Mouse (Mus musculus) lung, postnatal 14 days (tissue): ENCODE data around the gene Zc3h12d.

Experiments used
- DNase-seq: peaks from one replicate; pipeline ENCODE4 v3.0.0; 2021

Gene Zc3h12d

DNA sequence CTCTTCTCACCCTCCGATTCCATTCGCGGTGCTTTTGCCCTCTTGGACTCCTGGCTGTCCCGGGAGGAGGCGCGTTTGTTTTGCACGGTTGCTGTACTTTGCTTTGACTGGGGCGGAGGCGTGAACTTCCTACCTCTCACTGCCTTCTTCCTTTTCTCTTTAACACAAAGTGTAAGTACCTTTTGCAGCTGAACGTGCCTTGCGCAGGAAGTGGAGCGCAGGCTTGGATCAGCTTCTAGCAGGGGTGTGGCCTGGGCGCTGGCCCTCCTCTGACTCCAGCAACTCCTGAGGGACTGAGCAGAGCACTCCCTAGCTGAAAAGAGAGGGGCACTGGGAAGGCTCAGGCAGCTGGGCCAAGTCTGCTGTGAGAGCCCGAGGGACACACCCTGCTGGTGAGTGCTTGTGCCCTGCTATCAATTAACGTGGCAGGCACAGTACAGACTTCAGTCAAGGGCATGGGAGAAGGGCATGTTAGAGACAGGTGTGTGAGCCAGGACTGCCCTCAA lies at the start of gene Zc3h12d:
TSS of gene Zc3h12d (plus strand) at position 300 of the 506 bp plus-strand sequence.
- peak; percentile 45 for DNase-seq

- DNase-seq, result no peak
Measured at GRCm38 (mm10) chr10:7787319-7787718, 45.0 kb upstream of the Zc3h12d start.

DNA sequence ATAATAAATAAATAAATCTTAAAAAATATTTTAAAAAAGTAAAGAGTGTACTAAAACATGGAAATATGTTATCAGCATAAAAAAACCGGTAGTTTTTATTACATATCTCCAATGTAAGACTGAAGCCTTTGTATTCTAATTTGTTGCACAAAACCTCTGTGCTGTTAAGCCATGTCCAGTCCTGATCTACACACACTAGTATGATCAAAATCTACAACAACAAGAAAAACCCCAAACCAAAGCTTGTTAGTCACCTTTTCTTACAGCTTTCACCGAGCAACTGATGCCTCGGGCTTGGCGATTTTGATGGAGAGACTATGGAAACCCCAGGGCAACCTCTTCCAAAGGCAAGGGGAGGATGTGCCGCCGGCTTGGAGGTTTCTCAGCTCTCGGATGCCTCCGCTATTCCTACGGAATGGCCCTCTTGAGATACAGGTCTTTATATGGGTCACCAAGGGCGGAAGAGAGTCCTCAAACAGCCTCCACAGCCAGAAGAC lies 40.0 kb upstream of the Zc3h12d start:
- no peak for DNase-seq

DNA sequence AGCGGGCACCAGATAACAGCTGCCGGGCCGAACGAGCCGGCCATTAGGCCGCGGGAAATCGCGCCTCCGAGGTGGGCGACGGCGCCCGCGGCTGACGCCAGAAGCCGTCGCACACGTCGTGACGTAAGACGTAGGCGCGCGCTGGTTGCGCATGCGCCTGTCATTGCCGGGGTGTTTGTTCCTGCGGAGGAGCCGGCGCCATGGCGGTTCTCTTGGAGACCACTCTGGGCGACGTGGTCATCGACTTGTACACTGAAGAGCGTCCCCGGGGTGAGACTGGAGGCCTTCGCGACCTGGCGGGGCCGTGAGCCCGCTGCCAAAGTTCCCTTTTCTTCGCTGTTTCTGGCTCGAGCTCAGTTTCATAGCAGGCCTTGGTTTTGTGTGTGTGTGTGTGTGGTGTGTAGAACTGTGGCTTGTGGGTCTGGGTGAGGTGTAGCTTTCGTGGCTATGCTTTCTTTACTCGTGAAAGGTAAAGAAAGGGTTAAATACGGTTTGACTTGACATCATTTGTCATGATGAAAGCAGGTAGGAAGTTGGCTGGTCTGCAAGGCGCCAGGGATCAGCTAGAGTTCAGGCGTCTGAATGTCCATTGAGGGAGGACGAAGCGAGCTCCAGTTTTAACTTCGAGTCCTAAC lies 39.4 kb upstream of the Zc3h12d start, which contains the start of the genes Ginm1 and Ppil4:
TSS of gene Ginm1 (minus strand) at position 74 of the 635 bp plus-strand sequence.
TSS of gene Ppil4 (plus strand) at position 141 of the 635 bp plus-strand sequence.
- peak; percentile 92 for DNase-seq

GRCm38 (mm10) chr10:7801258-7801657 lies 31.0 kb upstream of the Zc3h12d start:
- no peak for DNase-seq

DNA sequence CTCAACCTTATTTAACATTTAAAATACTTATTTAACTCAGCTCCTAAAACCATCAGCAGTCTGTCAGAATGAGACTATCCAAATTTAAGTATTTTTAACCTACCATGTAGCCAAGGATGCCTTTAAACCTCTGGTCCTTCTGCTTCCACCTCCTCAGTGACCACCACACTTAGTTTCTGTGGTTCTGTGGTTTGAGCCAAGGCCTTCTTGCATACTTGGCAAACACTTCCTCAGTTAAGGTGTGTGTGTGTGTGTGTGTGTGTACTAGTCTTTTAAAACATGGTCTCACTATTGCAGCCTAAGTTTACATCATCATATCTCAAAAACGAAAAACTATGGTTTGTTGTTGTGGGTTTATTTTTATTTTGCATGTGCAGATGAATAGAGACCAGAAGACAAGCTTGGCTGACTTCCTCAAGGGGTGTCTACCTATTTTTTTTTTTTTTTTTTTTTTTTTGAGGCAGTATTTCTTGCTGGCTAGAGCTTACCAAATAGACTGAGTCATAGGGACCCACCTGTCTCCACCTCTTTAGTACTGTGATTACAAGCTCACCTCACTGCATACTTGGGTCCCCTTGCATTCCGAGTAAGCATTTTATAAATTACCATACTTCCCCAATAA lies 29.6 kb upstream of the Zc3h12d start:
- no peak for DNase-seq

DNA sequence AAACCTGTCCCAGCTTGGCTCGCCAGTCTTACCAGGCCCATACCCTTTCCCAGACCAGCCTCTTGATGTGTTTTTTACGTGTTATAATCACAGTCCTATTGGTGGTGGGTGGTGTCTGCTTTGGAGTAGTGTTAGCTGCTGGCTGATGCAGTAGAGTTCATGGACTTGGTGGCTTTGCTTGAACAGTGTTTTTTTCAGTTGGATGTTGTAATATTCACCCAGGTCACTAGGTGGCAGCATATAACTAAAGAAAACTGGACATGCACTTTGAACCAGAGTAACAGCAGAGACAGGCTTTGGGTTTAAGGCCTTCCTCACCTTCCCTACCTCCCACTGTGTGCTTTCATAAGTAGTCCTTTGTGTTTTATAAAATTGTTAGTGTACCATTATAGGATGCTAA lies 22.3 kb upstream of the Zc3h12d start:
- DNase-seq, result peak; percentile 55

DNA sequence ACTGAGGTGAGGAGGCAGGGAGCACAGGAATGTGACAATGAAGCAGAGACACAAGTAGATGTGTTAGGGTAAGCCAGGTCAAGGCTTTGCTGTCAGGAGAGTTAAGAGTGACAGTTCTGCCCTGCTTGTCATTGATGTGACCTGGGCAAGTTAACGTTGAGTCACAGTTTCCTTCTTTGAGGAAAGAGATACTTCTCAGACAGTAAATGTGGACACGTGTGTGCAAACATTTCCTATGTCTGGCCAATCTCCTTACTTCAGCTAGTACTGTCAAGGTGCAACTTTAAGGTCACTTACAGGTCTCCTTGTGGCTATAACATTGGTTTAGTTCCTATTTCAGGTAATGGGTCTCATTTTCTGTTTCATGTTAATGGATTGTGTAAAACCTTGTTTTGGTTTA lies 15.8 kb upstream of the Zc3h12d start:
- DNase-seq, result no peak

- no peak for DNase-seq
Measured at GRCm38 (mm10) chr10:7818676-7819075, 13.6 kb upstream of the Zc3h12d start.

DNA sequence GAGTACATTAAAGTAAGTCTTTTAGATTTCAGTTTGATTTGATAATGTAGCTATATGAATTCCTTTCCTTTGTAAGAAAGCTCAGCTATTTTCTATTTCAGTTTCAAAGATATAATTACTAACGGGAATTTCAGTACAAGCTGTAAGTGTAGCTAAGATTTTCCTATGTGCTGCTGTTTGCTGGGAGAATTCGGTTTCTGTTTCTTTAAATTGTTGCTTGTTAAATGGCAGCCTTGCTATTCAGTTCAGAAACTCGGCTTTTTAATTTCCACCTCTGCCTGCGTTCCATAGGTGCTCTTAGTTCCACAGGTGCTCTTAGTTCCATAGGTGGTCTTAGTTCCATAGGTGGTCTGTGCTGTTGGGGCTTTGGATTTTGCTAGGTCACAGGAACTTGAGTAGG lies 13.1 kb upstream of the Zc3h12d start:
- no peak for DNase-seq

GRCm38 (mm10) chr10:7819603-7820002 lies 12.7 kb upstream of the Zc3h12d start:
- DNase-seq, result no peak

GRCm38 (mm10) chr10:7820171-7820570 lies 12.1 kb upstream of the Zc3h12d start:
- DNase-seq, result no peak

GRCm38 (mm10) chr10:7821981-7822380 lies 10.3 kb upstream of the Zc3h12d start:
- DNase-seq, result no peak

DNA sequence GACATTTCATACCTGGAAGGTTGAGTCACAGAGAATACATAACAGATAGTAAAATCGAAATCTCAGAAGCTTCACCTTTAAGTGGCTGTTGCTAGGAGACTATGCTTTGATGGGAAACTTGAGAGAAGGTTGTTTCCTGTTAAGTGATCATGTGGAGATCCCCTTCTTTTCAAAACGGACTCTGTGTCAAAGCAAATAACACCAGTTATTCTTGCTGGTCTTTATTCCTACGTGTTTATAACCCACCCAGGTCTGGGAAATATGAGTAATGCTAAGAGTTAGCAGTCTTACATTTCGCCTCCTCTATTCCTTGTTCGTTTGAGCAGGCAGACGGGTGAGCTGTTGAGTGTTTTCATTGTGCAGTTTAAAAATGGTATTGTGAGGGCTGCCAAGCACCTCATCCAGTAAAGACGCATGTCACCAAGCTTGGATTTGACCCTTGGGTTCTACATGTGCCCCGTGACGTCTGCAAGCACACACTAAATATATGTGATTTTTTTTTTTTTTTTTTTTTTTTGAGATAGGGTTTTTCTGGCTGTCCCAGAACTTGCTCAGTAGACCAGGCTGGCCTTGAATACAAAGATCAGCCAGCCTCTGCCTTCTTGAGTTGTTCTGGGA lies 7.5 kb upstream of the Zc3h12d start:
- no peak for DNase-seq

DNA sequence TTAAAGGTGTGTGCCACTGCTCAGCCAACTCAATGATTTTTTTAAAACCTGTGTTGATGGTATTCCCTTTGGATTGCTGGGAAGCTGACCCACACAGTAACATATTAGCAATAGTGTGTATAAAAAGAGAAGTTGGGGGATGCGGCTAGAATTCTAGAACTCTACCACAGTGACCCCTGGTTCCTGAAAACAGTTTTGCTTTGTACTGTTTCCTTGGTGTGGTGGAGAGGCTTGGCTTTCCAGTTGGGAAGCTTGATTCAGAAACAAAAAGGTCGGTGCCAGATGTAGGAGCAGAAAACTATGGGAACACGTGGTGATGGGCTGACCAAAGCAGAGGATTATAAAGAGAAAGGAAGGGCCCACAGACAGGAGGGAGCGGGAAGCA lies 7.0 kb upstream of the Zc3h12d start:
- no peak for DNase-seq

DNA sequence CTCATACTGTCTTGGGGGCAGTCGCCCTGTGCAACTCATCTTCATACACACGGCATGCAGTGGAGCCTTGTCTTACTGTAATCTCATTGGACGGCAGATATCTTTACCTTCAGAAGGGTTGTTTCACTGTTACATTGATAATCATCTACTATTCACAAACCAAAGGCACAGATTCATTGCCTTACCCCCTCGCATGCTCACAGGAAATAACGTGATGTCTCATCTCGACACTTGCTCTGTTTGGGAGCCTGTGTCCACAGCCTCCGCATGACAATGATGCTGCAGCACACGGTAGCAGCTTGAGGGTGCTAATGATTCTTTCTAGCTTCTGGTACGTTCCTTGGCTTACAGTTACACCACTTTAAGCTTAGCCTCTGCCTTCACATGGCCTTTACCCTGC lies 6.2 kb upstream of the Zc3h12d start:
- no peak for DNase-seq

GRCm38 (mm10) chr10:7833377-7834165 lies 1.3 kb downstream of the Zc3h12d start:
- DNase-seq, result no peak

DNA sequence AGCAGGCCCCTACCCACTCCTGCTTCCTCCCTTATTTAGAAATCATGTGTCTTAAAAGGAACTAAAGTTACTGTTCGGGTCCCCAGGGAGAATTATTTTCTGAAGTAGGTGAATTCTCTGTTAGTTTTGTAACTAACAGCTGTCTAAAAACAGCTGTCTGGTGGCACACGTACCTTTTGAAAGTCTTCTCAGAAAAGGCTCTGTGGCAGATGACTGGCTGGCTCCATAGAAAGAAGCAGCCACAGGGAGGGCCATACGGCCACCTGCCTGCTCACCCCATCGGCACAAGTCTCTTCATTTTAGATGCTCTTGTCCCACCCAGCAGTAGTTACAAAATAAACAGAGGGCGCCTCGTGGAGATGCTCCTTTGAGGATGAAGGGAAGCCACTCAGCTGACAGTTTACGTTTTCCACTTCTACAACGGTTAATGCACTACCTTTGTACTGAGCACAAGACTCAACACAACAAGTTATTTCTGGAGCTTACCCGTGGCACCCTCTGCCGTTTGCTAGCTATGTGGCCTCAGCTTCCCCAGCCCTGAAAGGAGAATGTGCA lies 2.5 kb downstream of the Zc3h12d start:
- no peak for DNase-seq

- no peak for DNase-seq
Measured at GRCm38 (mm10) chr10:7836902-7837301, 4.6 kb downstream of the Zc3h12d start.

DNA sequence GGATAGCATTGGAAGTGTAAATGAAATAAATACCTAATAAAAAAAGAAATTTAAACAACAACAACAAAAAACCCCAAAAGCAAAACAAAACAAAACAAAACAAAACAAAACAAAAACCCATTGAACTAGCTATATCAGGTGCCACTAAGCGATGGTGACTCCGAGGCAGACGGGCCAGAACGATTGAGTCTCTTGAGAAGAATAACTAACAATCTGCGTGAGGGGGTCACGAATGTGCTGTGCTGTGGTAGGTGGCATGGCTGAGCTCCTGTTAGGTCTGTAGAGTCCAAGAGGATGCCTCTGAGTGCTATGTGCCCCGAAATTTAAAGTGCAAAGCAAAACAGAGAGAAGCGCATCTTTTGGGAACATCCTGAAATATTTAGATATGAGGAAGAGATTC lies 5.2 kb downstream of the Zc3h12d start:
- DNase-seq, result no peak

GRCm38 (mm10) chr10:7838036-7838435 lies 5.8 kb downstream of the Zc3h12d start:
- DNase-seq, result no peak

GRCm38 (mm10) chr10:7838874-7839421 lies 6.7 kb downstream of the Zc3h12d start:
- no peak for DNase-seq
